Mouse (Mus musculus) heart, postnatal 0 days (tissue): ENCODE measurements around the gene Doc2g.

Source experiments
- CTCF ChIP-seq: IDR thresholded peaks from 2 replicates; pipeline ENCODE4 v1.5.1; 2016; ENCODE audit warnings: antibody characterized with exemption, control low read depth, low read depth
- EP300 ChIP-seq: IDR thresholded peaks from 2 replicates; pipeline ENCODE4 v1.6.1; 2016; ENCODE audit warnings: antibody characterized with exemption, low read depth

DNA sequence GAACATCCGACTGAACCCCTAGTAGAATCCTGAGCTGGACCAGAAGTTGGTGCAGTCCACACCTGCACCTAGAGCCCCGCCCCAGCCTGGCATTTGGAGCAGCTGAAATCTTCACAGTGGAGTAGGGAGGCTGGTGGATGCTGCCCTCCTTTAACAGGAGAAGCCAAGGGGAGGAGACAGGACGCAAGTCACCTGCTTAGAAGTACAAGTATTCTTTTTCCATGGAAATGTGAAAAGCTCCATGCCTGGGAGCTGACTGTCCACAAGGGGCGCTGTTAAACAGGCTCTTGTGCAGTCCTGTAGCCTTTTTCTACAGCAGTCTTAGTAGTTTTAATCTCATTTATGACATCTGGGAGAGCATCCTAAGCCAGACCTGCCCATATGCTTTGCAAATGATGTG lies 14.4 kb upstream of the Doc2g start:
- TF ChIP-seq EP300 (no peak), CTCF (no peak; the same call in 1 of the 2 replicates)
